27 mouse cellular contexts compared by ENCODE assay signal in genomic region chr4:81505096-81505495, GRCm38 (mm10).
DNase-seq lines count a peak whose midpoint lies in the region; ATAC-seq and TF ChIP-seq lines count a peak whose summit lies in the region.
"Had no signal": no experiment of that assay in that cellular context is flagged by ENCODE, and none has a peak within 500 bp of the region (broad histone marks: within the 10 kb centered on the region; RNA-seq: fewer than 3 reads in every experiment).

No protein-coding gene starts in this region.

- H3K4me2 ChIP-seq in intestine, embryonic 15.5 days (replicated peaks), result no peak overlapping the region
- no peak overlapping the region for H3K4me2 ChIP-seq in intestine, postnatal 0 days (replicated peaks; ENCODE audit: low read depth)
- no peak overlapping the region for H3K4me2 ChIP-seq in kidney, embryonic 14.5 days (replicated peaks; ENCODE audit: low read depth, low read length)
- H3K4me2 ChIP-seq: embryonic facial prominence, embryonic 13.5 days; forebrain, embryonic 12.5 days; forebrain, embryonic 15.5 days; heart, embryonic 12.5 days; heart, embryonic 15.5 days had no signal

- no peaks in the 10 kb centered on the region for H3K36me3 ChIP-seq in intestine, embryonic 15.5 days
- no peaks in the 10 kb centered on the region for H3K36me3 ChIP-seq in intestine, postnatal 0 days (ENCODE audit: control insufficient read depth, insufficient read depth)
- H3K36me3 ChIP-seq in kidney, adult 2 months (ENCODE audit: control insufficient read depth, insufficient read depth, low read length), result no peaks in the 10 kb centered on the region
- no peaks in the 10 kb centered on the region for H3K36me3 ChIP-seq in kidney, embryonic 14.5 days (ENCODE audit: control insufficient read depth, insufficient read depth, low read length)
- H3K36me3 ChIP-seq in liver, adult 2 months (ENCODE audit: control insufficient read depth, insufficient read depth, low read length), result no peaks in the 10 kb centered on the region
- H3K36me3 ChIP-seq: embryonic facial prominence, embryonic 10.5 days; embryonic facial prominence, embryonic 13.5 days; forebrain, embryonic 12.5 days; forebrain, embryonic 15.5 days; heart, embryonic 12.5 days; heart, embryonic 15.5 days; hindbrain, embryonic 10.5 days had no signal

- DNase-seq in kidney, adult 2 months, result peak; percentile 77
- peak; percentile 92 for DNase-seq in liver, adult 2 months (ENCODE audit: extremely low read depth, low read depth, low spot score)
- DNase-seq in liver, result no peak
- no peak for DNase-seq in spleen, postnatal 4 days (ENCODE audit: low spot score in 2 of 2)
- DNase-seq: adrenal gland, adult 8-10 months; adrenal gland, postnatal 25 days; cerebellum, adult 11-12 months; cerebellum, adult 8-10 months; cerebellum, postnatal 10 days; cerebellum, postnatal 36 days; embryo, embryonic 11 days; gastrocnemius, postnatal 25 days; heart, adult 18-20 months; heart, postnatal 10 days; heart, postnatal 36 days had no signal

- WGBS in intestine, embryonic 15.5 days, result 40% methylated on average over 3 of the region's 3 CpGs
- WGBS in intestine, postnatal 0 days, result 29% methylated on average over 3 of the region's 3 CpGs
- WGBS in kidney, adult 2 months, result 23% methylated on average over 3 of the region's 3 CpGs
- WGBS in kidney, embryonic 14.5 days, result 53% methylated on average over 3 of the region's 3 CpGs
- WGBS in liver, adult 2 months, result 31% methylated on average over 3 of the region's 3 CpGs

- TF ChIP-seq POLR2A in kidney, adult 2 months (IDR thresholded peaks at IDR 0.05; ENCODE audit: low read depth, low read length), result no peak
- TF ChIP-seq POLR2A in liver, adult 2 months (IDR thresholded peaks at IDR 0.05; ENCODE audit: extremely low read depth, insufficient read depth, low read length), result no peak

- ATAC-seq in intestine, embryonic 15.5 days, result 0 out of 2 replicates have a peak, but pooled peaks have one; percentile 31
- no peak for ATAC-seq in intestine, postnatal 0 days
- ATAC-seq in kidney, embryonic 14.5 days (ENCODE audit: low FRiP score, low TSS enrichment), result no peak
- ATAC-seq: activated CD4-positive, CD25-positive, alpha-beta regulatory T cell, adult 4 months; forebrain, embryonic 15.5 days had no signal

- 0 out of 2 replicates have a peak, but pooled peaks cover 2% of the 10 kb centered on the region for H3K4me1 ChIP-seq in intestine, embryonic 15.5 days (replicated peaks)
- no peaks in the 10 kb centered on the region for H3K4me1 ChIP-seq in intestine, postnatal 0 days (replicated peaks; ENCODE audit: control insufficient read depth, insufficient read depth, low read length)
- H3K4me1 ChIP-seq in kidney, adult 2 months (ENCODE audit: control insufficient read depth, insufficient read depth, low read length), result peaks cover 6% of the 10 kb centered on the region; the same call in 1 of the 2 replicates
- H3K4me1 ChIP-seq in kidney, embryonic 14.5 days (ENCODE audit: control insufficient read depth, insufficient read depth, low read length), result no peaks in the 10 kb centered on the region
- peaks cover 30% of the 10 kb centered on the region for H3K4me1 ChIP-seq in liver, adult 2 months (ENCODE audit: control insufficient read depth, insufficient read depth, low read length)
- H3K4me1 ChIP-seq: forebrain, embryonic 12.5 days; heart, embryonic 12.5 days; heart, embryonic 15.5 days; hindbrain, embryonic 10.5 days had no signal

- no peaks in the 10 kb centered on the region for H3K9me3 ChIP-seq in intestine, embryonic 15.5 days
- no peaks in the 10 kb centered on the region for H3K9me3 ChIP-seq in intestine, postnatal 0 days (ENCODE audit: control insufficient read depth)
- H3K9me3 ChIP-seq in kidney, embryonic 14.5 days (ENCODE audit: control insufficient read depth, low read length), result no peaks in the 10 kb centered on the region
- H3K9me3 ChIP-seq: embryonic facial prominence, embryonic 10.5 days; embryonic facial prominence, embryonic 13.5 days; forebrain, embryonic 12.5 days; forebrain, embryonic 15.5 days; heart, embryonic 12.5 days; heart, embryonic 15.5 days; hindbrain, embryonic 10.5 days had no signal

- no peak for TF ChIP-seq CTCF in intestine, postnatal 0 days (IDR thresholded peaks at IDR 0.05; ENCODE audit: low read depth)
- TF ChIP-seq CTCF in kidney, adult 2 months (conservative IDR thresholded peaks at IDR 0.05; ENCODE audit: insufficient read depth, insufficient read length, low read depth, low read length), result no peak
- no peak for TF ChIP-seq CTCF in liver, adult 2 months (IDR thresholded peaks at IDR 0.05; ENCODE audit: low read depth, low read length)

- H3K27me3 ChIP-seq in intestine, embryonic 15.5 days (replicated peaks), result no peaks in the 10 kb centered on the region
- no peaks in the 10 kb centered on the region for H3K27me3 ChIP-seq in intestine, postnatal 0 days (replicated peaks; ENCODE audit: control insufficient read depth, insufficient read depth, low read length)
- no peaks in the 10 kb centered on the region for H3K27me3 ChIP-seq in kidney, adult 2 months (replicated peaks; ENCODE audit: control insufficient read depth, insufficient read depth, low read length)
- H3K27me3 ChIP-seq in kidney, embryonic 14.5 days (ENCODE audit: control insufficient read depth, insufficient read depth, low read length), result no peaks in the 10 kb centered on the region
- no peaks in the 10 kb centered on the region for H3K27me3 ChIP-seq in liver, adult 2 months (ENCODE audit: control insufficient read depth, insufficient read depth, low read length)
- H3K27me3 ChIP-seq: embryonic facial prominence, embryonic 13.5 days; forebrain, embryonic 12.5 days; forebrain, embryonic 15.5 days; heart, embryonic 12.5 days; heart, embryonic 15.5 days had no signal

- H3K9ac ChIP-seq in intestine, embryonic 15.5 days, result no peak overlapping the region
- no peak overlapping the region for H3K9ac ChIP-seq in intestine, postnatal 0 days (ENCODE audit: low read depth, low read length)
- H3K9ac ChIP-seq in kidney, embryonic 14.5 days (ENCODE audit: low read depth, low read length), result no peak overlapping the region
- no peak overlapping the region for H3K9ac ChIP-seq in liver, adult 2 months (ENCODE audit: low read depth, low read length)
- H3K9ac ChIP-seq: embryonic facial prominence, embryonic 13.5 days; forebrain, embryonic 12.5 days; forebrain, embryonic 15.5 days; heart, embryonic 12.5 days; heart, embryonic 15.5 days had no signal

- H3K4me3 ChIP-seq in intestine, embryonic 15.5 days (replicated peaks), result no peak overlapping the region
- no peak overlapping the region for H3K4me3 ChIP-seq in intestine, postnatal 0 days (ENCODE audit: low read depth, low read length)
- H3K4me3 ChIP-seq in kidney, adult 2 months (ENCODE audit: insufficient read depth, low read depth, low read length), result no peak overlapping the region
- no peak overlapping the region for H3K4me3 ChIP-seq in kidney, embryonic 14.5 days (ENCODE audit: low read length)
- H3K4me3 ChIP-seq in liver, adult 2 months (ENCODE audit: insufficient read depth, low read depth, low read length), result no peak overlapping the region
- H3K4me3 ChIP-seq: embryonic facial prominence, embryonic 10.5 days; embryonic facial prominence, embryonic 13.5 days; erythroblast, embryonic 14.5 days; forebrain, embryonic 12.5 days; forebrain, embryonic 15.5 days; heart, embryonic 12.5 days; heart, embryonic 15.5 days; hindbrain, embryonic 10.5 days had no signal

- no peak overlapping the region for H3K27ac ChIP-seq in intestine, embryonic 15.5 days
- H3K27ac ChIP-seq in intestine, postnatal 0 days (ENCODE audit: low read depth, low read length), result no peak overlapping the region
- H3K27ac ChIP-seq in kidney, adult 2 months (ENCODE audit: insufficient read depth, low read depth, low read length), result peak overlapping the region; percentile 91
- H3K27ac ChIP-seq in kidney, embryonic 14.5 days (ENCODE audit: low read depth, low read length), result no peak overlapping the region
- H3K27ac ChIP-seq in liver, adult 2 months (replicated peaks; ENCODE audit: insufficient read depth, low read depth, low read length), result peak overlapping the region; percentile 68
- H3K27ac ChIP-seq: embryonic facial prominence, embryonic 10.5 days; embryonic facial prominence, embryonic 13.5 days; forebrain, embryonic 12.5 days; forebrain, embryonic 15.5 days; heart, embryonic 15.5 days; hindbrain, embryonic 10.5 days had no signal

- no peaks in the 10 kb centered on the region for H3K79me2 ChIP-seq in liver, adult 2 months (ENCODE audit: control insufficient read depth, insufficient read depth, low read length)

Comparison
In these comparisons a context has a peak if more than half of its experiments do, and no peak if none do; other contexts are left out.
1. H3K27ac ChIP-seq: peak in kidney, adult 2 months (single experiment) and liver, adult 2 months (single experiment); none in intestine, embryonic 15.5 days (single experiment), intestine, postnatal 0 days (single experiment) and kidney, embryonic 14.5 days (single experiment).
2. DNase-seq: peak in kidney, adult 2 months (single experiment) and liver, adult 2 months (single experiment); none in liver (single experiment) and spleen, postnatal 4 days (0 of 2).